Mouse (Mus musculus): ENCODE results near the gene Slc5a4b.

DNA sequence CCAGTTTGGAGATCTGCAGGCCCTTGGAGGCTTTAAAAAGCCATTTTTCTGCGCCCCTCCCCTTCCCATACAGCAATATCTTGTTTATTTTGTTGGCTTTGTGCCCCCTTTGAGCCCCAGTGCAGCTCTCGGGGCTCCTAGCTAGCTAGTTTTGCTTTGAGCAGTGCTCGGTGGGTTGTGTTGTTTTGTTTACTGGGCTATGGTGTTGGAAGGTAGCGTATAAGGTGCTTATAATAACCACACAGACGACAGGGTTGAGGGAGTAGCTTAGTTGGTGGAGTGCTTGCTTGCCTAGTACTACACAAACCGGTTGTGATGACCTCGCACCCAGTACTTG lies 77.7 kb downstream of the Slc5a4b start:
- TF ChIP-seq POLR2A (IDR thresholded peaks at IDR 0.05; ENCODE audit: insufficient read length, low read depth) = no peak
- no peak for TF ChIP-seq USF1 (IDR thresholded peaks at IDR 0.05; ENCODE audit: low read depth)
- TF ChIP-seq MYOD1 (IDR thresholded peaks at IDR 0.05; ENCODE audit: control insufficient read depth in 1 of 3, insufficient read length in 2 of 3, low read depth in 2 of 3) = no peak
- TF ChIP-seq E2F4 (IDR thresholded peaks at IDR 0.05; ENCODE audit: insufficient read depth) = no peak
- TF ChIP-seq SRF (IDR thresholded peaks at IDR 0.05; ENCODE audit: control insufficient read depth, insufficient read length, low read depth) = no peak
- no peak for TF ChIP-seq POLR2AphosphoS2 (IDR thresholded peaks at IDR 0.05; ENCODE audit: insufficient read length, low read depth)
- no peak for TF ChIP-seq MAX (IDR thresholded peaks at IDR 0.05; ENCODE audit: low read depth)
- TF ChIP-seq TCF12 (IDR thresholded peaks at IDR 0.05; ENCODE audit: insufficient read depth, poor library complexity, severe bottlenecking) = no peak
- no peak for TF ChIP-seq CEBPB (IDR thresholded peaks at IDR 0.05; ENCODE audit: insufficient read depth, poor library complexity, severe bottlenecking)
- no peak for TF ChIP-seq TCF3 (IDR thresholded peaks at IDR 0.05; ENCODE audit: insufficient read length, low read depth)
- no peak for TF ChIP-seq MYOG (IDR thresholded peaks at IDR 0.05; ENCODE audit: control insufficient read depth in 1 of 3, insufficient read depth in 1 of 3, insufficient read length in 2 of 3, low read depth in 2 of 3)
